Mouse (Mus musculus) ES-E14 (cell line): Measurements from ENCODE around the gene Ankrd39.

ENCODE experiments used
- CHD2 ChIP-seq: IDR thresholded peaks from 2 replicates; pipeline ENCODE4 v1.6.1; 2014; ENCODE audit warnings: mild to moderate bottlenecking, low read depth, low read length, inconsistent platforms
- HCFC1 ChIP-seq: IDR thresholded peaks from 2 replicates; pipeline ENCODE4 v1.6.1; 2012; ENCODE audit warnings: low read length, inconsistent platforms, borderline replicate concordance; ENCODE audit not compliant: insufficient read depth
- MAFK ChIP-seq: IDR thresholded peaks from 2 replicates; pipeline ENCODE4 v1.6.1; 2014; ENCODE audit warnings: mild to moderate bottlenecking, low read depth, low read length, inconsistent platforms; ENCODE audit not compliant: insufficient read depth
- ZC3H11A ChIP-seq: IDR thresholded peaks from 2 replicates; pipeline ENCODE4 v1.6.1; 2012; ENCODE audit warnings: low read depth, mild to moderate bottlenecking, inconsistent platforms, low read length, borderline replicate concordance
- ZNF384 ChIP-seq: IDR thresholded peaks from 2 replicates; pipeline ENCODE4 v1.6.1; 2012; ENCODE audit warnings: low read depth, low read length, inconsistent platforms

GRCm38 (mm10) chr1:36582211-36582610 lies 35.0 kb upstream of the Ankrd39 start:
- no peak for TF ChIP-seq ZNF384
- no peak for TF ChIP-seq CHD2
- TF ChIP-seq HCFC1 = no peak
- TF ChIP-seq ZC3H11A = no peak
- no peak for TF ChIP-seq MAFK
